Mouse (Mus musculus) adrenal gland (tissue): ENCODE measurements around the gene Zfand3.

Experiments used
- intact Hi-C: fragments of 180-260 bp; cut with DNase I; formaldehyde crosslinking; loops from one replicate; pipeline ENCODE4 v1.15.1; 2025

Zfand3 gene

GRCm38 (mm10) chr17:29995986-29996385 is 8.5 kb upstream of the Zfand3 start:
- intact Hi-C loops, result no loop called here

DNA sequence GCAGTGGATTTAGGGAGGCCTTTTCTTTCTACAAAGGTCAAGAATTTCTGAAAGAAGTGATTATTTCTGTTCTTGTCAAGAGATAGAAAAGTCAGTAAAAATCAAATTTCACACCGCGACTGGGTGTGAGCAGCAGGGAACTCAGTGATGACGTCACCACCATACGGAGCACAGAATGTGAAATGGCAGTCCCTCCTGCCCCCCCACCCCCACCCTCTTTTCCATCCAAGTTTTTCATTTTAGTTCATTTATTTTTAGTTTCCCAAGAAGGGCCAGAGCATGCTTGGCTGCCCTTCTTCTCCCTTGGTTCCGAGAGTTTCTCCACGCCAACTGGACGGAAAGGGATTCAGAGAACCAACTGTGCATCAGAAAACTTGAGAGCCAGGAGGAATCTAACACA is 6.8 kb upstream of the Zfand3 start:
- intact Hi-C loops, result no loop called here

- intact Hi-C loops, result no loop called here
Observed at GRCm38 (mm10) chr17:29998566-29999295, 5.8 kb upstream of the Zfand3 start.

DNA sequence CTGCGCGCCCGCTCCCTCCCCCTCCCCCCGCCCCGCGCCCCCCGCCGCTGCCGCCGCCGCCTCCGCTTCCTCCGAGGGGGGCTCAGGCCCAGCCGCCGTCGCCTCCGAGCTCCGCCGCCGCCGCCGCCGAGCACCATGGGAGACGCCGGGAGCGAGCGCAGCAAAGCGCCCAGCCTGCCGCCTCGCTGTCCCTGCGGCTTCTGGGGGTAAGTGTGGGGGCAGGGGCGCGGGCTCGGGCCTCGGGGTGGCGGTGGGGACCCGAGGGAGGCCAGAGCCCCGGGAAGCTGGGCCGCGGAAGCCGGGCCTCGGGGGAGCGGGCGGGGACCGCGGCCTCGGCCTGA is 540 bp downstream of the Zfand3 start:
- intact Hi-C loops, result no loop called here

- intact Hi-C loops, result no loop called here
Observed at GRCm38 (mm10) chr17:30005451-30005941, 963 bp downstream of the Zfand3 start.

GRCm38 (mm10) chr17:30006877-30007276 is 2.3 kb downstream of the Zfand3 start:
- intact Hi-C loops, result no loop called here

GRCm38 (mm10) chr17:30007883-30008282 is 3.4 kb downstream of the Zfand3 start:
- intact Hi-C loops, result no loop called here

DNA sequence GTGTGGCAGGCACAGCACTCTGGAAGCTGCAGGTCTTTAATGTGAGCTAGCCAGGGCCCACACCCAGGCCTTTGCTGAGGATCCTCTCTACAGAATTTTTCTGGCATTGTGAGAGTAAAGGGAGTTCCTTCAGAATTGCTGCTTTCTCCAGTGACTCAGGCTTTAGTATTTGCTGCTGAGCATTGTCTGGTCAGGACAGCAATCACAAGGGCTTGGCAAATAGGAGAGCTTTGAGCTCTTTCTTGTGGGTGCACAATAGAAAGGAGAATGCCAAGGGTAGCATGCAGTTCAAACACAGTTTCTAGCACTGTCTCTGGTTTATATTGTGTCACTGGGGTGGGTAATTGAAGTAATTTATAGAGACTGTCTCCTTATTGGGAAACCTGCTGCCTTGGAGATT is 3.9 kb downstream of the Zfand3 start:
- intact Hi-C loops, result no loop called here

DNA sequence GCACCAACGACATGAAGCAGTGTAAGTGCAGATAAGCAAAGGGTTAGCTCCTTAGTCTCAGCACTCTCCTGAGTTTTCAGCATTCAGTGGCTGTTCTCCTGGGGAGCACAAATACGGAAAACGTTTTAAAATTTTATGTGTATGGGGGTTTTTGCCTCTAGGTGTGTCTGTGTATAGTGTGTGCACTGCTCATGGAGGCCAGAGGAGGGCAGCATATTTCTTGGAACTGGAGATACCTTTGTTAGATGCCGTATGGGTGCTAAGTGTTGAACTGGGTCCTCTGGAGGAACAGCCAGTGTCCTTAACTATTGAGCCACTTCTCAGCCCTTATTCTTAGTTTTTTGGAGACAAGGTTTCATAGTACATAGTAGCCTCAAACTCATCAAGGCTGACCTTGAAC is 10.1 kb downstream of the Zfand3 start:
- intact Hi-C loops, result no loop called here

- intact Hi-C loops, result no loop called here
Observed at GRCm38 (mm10) chr17:30018927-30019610, 14.5 kb downstream of the Zfand3 start.

DNA sequence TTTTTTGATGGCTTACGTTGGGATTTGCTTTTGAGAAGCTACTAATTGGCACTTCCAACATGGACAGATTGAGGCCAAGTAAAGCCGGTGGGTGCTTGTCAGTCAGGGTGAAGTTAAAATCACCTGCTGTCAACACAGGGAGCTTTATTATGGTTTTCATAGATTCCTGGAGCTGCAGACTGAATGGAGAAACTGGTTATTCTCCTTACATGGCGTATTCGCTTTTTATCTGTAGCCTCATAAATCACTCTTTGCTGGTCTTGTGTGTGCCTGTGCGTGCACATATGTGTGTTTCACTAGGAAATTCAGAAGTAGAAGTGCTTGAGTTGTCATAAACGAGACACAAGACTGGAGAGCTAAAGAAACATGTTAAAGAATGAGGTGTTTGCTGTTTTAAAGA is 15.4 kb downstream of the Zfand3 start:
- intact Hi-C loops, result no loop called here

DNA sequence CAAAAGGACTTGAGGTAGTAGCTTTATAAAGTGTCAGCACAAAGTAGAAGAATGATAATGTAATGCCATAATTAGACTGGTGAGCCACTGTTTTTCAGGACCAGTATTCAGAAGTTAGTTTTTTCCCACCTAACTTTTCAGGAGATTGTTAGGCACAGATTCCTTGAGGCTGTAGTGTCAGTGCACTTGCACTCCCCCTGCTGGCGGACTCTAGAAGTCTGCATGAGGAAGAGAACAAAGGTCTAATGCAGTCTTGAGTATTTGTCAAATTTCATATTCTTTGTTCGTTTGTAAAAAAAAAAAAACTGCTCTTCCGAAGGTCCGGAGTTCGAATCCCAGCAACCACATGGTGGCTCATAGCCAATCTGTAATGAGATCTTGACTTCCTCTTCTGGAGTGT is 20.1 kb downstream of the Zfand3 start:
- intact Hi-C loops, result loop anchor here (2.0 kb wide), 1 partner anchor 50 kb away; no protein-coding TSS in a partner anchor

- intact Hi-C loops, result no loop called here
Observed at GRCm38 (mm10) chr17:30026617-30027016, 22.1 kb downstream of the Zfand3 start.

- intact Hi-C loops, result no loop called here
Observed at GRCm38 (mm10) chr17:30027343-30028029, 23.0 kb downstream of the Zfand3 start.

DNA sequence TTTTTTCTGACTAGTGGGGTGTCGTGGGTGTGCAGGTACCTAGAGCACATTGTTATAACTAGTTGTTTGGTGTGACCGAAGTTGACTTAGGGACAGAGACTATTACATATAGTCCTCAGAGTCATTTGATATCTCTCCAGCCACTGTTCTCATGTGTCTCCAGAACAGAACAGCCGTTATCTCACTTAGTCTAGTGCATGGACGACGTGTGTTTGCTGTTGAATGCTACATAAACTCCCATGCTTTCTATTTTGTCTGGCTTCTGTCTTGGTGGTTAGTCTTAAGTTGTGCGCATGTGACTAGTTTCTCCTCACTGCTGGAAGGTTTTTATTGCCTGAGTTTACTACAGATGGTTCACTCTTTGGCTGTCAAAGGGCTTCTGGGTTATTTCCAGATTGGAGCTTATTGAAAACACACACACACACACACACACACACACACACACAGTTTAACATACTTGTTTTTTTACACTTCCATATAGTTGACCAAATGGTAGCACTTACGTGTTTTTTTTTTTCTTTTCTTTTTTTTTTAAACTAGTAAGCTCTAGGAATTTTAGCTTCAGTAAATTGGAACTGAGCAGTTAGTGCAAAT is 25.2 kb downstream of the Zfand3 start:
- intact Hi-C loops, result no loop called here

- intact Hi-C loops, result no loop called here
Observed at GRCm38 (mm10) chr17:30032796-30033195, 28.3 kb downstream of the Zfand3 start.

DNA sequence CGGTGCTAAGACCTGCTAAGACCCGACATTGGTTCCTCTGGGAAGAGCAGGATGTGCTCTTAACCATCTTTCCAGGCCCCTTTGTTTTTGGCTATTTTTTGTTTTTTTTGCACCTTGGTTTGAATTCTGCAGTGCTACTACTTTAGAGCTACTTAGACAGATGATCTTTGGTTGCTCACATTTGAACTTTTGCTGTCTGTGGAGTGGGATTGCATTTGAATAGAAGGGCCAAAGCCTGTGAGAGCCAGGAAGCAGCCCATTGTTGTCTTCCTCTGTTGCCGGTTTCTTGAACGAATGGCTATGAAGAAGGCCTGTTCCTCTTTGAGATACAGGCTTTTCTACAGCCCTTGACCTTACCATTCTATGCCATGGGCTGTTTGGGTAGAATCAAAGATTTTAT is 29.5 kb downstream of the Zfand3 start:
- intact Hi-C loops, result no loop called here

- intact Hi-C loops, result no loop called here
Observed at GRCm38 (mm10) chr17:30035216-30036005, 30.9 kb downstream of the Zfand3 start.

DNA sequence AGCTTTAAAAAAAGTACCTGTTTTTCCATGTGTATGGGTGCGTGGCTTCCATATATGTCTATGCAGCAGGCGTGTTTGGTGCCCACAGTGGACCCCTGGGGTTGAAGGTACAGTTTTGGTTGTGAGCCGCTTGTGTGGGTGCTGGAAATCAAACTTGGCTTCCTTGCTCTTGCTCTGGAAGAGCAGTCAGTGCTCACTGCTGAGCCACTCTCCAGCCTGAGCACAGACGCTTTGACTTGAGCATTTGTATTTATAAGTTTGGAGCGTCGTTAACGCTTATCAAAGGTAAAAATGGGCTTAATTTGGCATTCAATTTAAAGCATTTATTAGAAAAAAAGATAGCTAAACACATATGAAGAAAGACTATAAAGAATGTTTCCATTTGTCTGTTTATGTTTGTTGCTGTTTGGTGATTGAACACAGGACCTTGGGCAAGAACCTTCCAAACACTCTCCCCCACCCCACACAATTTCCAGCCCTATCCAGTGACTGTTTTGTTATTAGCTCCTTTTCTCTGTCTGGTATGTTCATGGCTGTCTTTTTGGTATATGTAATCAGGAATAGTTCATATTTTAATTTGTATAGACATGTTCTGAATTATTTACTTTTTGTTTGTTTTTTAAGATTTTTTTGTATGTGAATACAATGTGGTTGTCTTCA is 38.8 kb downstream of the Zfand3 start:
- intact Hi-C loops, result no loop called here

DNA sequence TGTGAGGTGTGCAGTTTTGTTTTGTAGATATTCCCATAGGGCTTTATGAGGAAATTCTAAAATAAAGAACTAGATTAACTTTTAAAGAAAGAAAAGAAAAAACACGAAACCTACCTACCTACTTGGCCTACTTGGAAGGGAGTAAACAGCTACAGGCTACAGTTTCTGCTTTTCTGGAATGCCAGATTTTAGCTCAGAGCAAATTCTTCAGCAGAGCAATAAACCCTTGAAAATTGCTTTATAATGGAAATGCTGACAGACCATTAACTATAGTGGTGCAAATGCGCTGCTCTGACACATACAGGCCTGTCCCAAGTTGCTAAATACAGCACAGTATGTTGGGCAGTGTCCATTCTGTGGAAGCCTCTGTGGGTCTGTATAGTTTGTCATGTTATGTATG is 40.6 kb downstream of the Zfand3 start:
- intact Hi-C loops, result no loop called here

DNA sequence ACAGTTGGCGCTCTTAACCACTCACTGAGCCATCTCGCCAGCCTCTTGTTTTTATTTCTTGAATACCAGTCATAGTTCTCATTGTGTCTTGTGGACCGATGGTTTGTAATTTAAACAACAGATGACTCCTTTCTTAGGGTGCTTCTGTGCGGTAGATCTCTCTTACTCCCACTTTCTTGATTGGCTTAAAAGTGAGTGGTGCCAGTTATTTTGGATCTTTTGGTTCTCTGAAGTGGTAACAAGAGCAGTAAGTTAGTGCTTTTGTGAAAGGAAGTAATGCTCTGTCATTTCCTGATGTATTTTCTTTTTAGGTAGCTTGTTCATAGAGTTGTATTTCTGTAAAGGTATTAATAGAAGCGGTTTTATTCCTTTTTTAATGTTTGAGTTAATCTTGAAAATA is 42.1 kb downstream of the Zfand3 start:
- intact Hi-C loops, result no loop called here
